Mouse (Mus musculus) kidney, postnatal 0 days (tissue): ENCODE results near the gene Abhd12b. TPM values are rescaled to one million over a fixed set of nuclear protein-coding genes. Genes with fewer than 3 reads are reported as not detected.
A peak's percentile ranks its signal among the peaks of the same experiment; 100 is the strongest.
"Not testable (repeated sequence)": the region's sequence is repeated elsewhere in the genome, so short reads cannot be mapped to it uniquely, and the experiment has no call there.

ENCODE experiments used
- ATAC-seq: fragments of 200-750 bp; cut with Nextera tagmentation; replicated peaks from 2 replicates; pipeline ENCODE4 v1.8.0; 2017; ENCODE audit warnings: low read depth, moderate number of reproducible peaks, moderate TSS enrichment, moderate library complexity; ENCODE audit not compliant: low FRiP score
- DNase-seq: peaks from one replicate; pipeline ENCODE4 v3.0.0-alpha.2; 2016; ENCODE audit warnings: low spot score
- H3K27ac ChIP-seq: fragments of 300-500 bp; sonication (generic); 2 replicates; pipeline ENCODE4 v1.5.1; 2014; ENCODE audit warnings: mild to moderate bottlenecking
- H3K27me3 ChIP-seq: fragments of 300-500 bp; sonication (generic); 2 replicates; pipeline ENCODE4 v1.6.1; 2014; ENCODE audit warnings: low read length, mixed read lengths; ENCODE audit not compliant: insufficient read depth
- H3K36me3 ChIP-seq: fragments of 300-500 bp; sonication (generic); 2 replicates; pipeline ENCODE4 v1.6.1; 2014; ENCODE audit warnings: low read length, mixed read lengths; ENCODE audit not compliant: insufficient read depth
- H3K4me1 ChIP-seq: fragments of 300-500 bp; sonication (generic); replicated peaks from 2 replicates; pipeline ENCODE4 v1.6.1; 2014; ENCODE audit warnings: antibody characterized with exemption, low read length, mixed read lengths; ENCODE audit not compliant: insufficient read depth
- H3K4me2 ChIP-seq: fragments of 300-500 bp; sonication (generic); 2 replicates; pipeline ENCODE4 v1.6.1; 2014; ENCODE audit warnings: mild to moderate bottlenecking, low read length, moderate library complexity, mixed read lengths
- H3K4me3 ChIP-seq: fragments of 300-500 bp; sonication (generic); replicated peaks from 2 replicates; pipeline ENCODE4 v1.5.1; 2014; ENCODE audit warnings: low read depth, low read length
- H3K9ac ChIP-seq: fragments of 300-500 bp; sonication (generic); 2 replicates; pipeline ENCODE4 v1.6.1; 2014; ENCODE audit warnings: low read depth, low read length
- H3K9me3 ChIP-seq: fragments of 300-500 bp; sonication (generic); replicated peaks from 2 replicates; pipeline ENCODE4 v1.6.1; 2016; ENCODE audit warnings: low read length, inconsistent platforms, mixed read lengths
- CTCF ChIP-seq: IDR thresholded peaks from 2 replicates; pipeline ENCODE4 v1.5.1; 2016; ENCODE audit warnings: antibody characterized with exemption, low read depth, mild to moderate bottlenecking, moderate library complexity
- WGBS: fragments of 180-500 bp; shearing (Covaris S2); extraction: QIAGEN DNeasy Blood & Tissue Kit; methylation state at CpG from one replicate; pipeline ENCODE4 v1.1.7; 2014; 5-methylcytosine and 5-hydroxymethylcytosine counted together
- polyA plus RNA-seq: library from polyadenylated mRNA; unstranded; fragments of >200 nt; fragmentation: Nextera tagmentation; extraction: Ambion mirVana; gene quantifications from 2 replicates; pipeline ENCODE4 v1.2.1, GENCODE M21; 2015

Gene Abhd12b
- polyA plus RNA-seq, 1 experiment from 2014 or later, result not detected

DNA sequence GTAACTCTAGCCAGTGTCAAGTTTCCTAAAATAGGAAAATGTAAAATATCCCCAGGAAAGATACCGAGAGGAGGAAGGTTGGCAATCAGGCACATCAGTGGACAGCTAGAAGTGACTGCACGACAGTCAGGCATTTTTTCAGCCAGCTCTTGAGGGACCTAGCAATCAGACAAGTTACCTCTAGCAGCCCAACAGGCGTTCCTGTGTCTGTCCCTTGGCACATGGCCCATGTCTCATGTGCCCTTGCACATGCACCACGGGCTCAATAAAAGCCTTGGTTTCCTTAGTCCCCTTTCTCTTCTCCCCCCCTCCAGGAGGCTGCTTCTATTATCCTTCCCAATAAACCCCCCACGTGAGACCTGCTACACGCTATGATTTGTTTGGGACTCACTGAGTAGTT is 2.3 kb downstream of the Abhd12b start:
- Histone ChIP-seq H3K27me3 (no peaks in the 10 kb centered on the region), H3K27ac (no peak overlapping the region), H3K36me3 (no peaks in the 10 kb centered on the region), H3K9ac (no peak overlapping the region), H3K4me1 (no peaks in the 10 kb centered on the region), H3K4me2 (no peak overlapping the region), H3K4me3 (no peak overlapping the region), H3K9me3 (no peaks in the 10 kb centered on the region)
- no peak for ATAC-seq
- no peak for DNase-seq
- 71% methylated on average over 6 of the region's 6 CpGs for WGBS
- TF ChIP-seq CTCF, result no peak

DNA sequence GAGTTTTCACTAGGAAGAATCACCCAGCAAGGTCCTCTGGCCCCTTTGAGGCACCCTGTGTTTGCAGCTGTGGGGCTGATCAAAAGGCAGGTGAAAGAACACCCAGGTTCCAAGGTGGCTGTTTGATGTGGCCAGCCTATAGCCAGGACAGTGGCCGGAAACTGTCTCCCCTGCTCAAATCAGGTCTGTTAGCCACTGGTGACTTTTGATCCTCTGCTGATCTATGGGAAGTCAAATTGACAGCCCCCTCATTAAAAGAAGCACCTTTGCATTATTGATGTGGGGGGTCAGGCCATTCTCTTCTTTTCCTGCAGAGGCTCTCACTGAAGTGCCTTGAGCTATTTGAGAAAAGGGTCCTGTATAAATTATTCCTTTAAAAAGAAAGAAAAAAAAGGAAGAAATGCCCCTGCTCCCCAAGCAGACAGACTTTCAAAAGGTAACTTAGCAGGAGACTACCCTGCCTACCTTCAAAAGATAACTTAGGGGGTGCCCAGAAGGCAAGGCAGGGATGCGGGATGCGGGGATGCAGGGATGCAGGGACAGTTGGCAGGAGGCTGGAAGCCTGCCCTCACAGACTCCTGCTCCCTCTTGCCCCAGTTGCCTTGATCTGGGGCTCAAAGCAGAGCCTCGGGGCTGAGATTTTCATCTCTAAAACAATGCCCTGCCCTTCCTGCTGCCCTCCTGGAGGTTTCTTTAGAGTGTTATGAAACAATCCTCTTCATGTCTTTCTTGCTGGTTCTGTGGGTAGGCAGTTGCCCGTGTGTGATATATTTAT is 3.5 kb downstream of the Abhd12b start:
- Histone ChIP-seq H3K9me3 (no peaks in the 10 kb centered on the region), H3K27ac (no peak overlapping the region), H3K36me3 (no peaks in the 10 kb centered on the region), H3K27me3 (no peaks in the 10 kb centered on the region), H3K4me3 (no peak overlapping the region), H3K9ac (no peak overlapping the region), H3K4me2 (no peak overlapping the region), H3K4me1 (no peaks in the 10 kb centered on the region)
- no peak for DNase-seq
- no peak for ATAC-seq
- WGBS, result 59% methylated on average over 5 of the region's 5 CpGs
- TF ChIP-seq CTCF, result no peak

DNA sequence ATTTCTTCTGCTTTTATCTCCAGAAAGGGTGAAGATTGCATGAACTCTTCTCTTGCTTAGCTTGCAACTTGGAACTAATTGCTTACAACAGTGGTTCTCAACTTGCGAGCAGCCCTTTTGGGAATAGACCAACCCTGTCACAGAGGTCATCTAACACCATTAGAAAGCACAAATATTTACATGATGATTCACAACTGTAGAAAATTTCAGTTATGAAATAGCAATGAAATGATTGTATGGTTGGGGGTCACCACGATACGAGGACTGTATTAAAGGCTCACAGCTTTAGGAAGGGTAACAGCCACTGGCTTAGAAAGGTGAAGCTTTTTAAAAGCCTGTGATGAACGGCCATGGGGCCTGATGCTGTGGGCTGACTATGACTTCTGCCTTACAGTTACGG is 7.1 kb downstream of the Abhd12b start:
- H3K4me2 ChIP-seq, result no peak overlapping the region
- 61% methylated on average over 5 of the region's 5 CpGs for WGBS
- ATAC-seq (no peak), DNase-seq (peak; percentile 11)
- H3K27ac ChIP-seq, result no peak overlapping the region
- H3K36me3 ChIP-seq, result no peaks in the 10 kb centered on the region
- TF ChIP-seq CTCF, result no peak
- no peak overlapping the region for H3K9ac ChIP-seq
- no peaks in the 10 kb centered on the region for H3K27me3 ChIP-seq
- no peak overlapping the region for H3K4me3 ChIP-seq
- H3K4me1 ChIP-seq, result no peaks in the 10 kb centered on the region
- no peaks in the 10 kb centered on the region for H3K9me3 ChIP-seq

DNA sequence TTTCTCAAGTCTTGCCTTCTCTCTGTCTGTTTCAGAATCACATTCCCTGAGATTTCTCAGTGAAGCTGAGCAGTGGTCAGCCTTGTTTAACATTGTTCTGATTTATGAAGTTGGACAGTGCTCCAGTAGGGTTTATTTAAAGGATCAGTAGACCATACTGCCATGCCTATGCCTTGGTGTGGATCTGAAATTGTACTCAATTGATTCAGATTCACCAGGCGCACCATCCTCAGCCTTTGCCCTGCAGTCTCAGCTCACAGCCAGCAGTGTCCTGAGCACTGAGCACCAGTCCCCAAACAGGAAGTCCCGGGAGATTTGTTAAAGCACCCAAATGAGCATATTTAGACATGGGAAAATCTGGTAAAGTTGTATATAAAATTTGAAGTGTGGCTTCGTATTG is 10.8 kb downstream of the Abhd12b start:
- H3K4me3 ChIP-seq, result no peak overlapping the region
- no peaks in the 10 kb centered on the region for H3K9me3 ChIP-seq
- H3K4me2 ChIP-seq, result no peak overlapping the region
- 77% methylated on average over 3 of the region's 3 CpGs for WGBS
- H3K27ac ChIP-seq, result no peak overlapping the region
- no peak for TF ChIP-seq CTCF
- ATAC-seq, result no peak
- no peaks in the 10 kb centered on the region for H3K36me3 ChIP-seq
- H3K27me3 ChIP-seq, result no peaks in the 10 kb centered on the region
- DNase-seq, result no peak
- no peak overlapping the region for H3K9ac ChIP-seq
- no peaks in the 10 kb centered on the region for H3K4me1 ChIP-seq

DNA sequence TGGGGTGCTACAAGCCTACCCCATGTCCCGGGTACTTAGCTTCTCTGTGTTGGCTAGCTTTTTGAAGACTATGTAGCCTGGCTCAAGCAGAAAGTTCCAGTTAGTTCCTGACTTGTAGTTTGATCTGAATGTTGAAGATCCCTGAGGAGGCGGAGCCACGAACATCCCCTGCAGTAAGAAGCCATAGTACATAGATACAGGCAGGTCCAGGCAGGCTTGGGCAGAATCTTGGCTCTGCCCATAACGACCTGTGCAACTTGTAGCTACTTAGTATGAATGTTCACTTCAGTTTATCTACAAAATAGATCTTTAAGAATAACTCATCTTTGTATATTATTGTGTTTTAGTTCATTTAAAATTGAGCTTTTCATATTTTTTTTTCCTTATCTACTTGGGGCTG is 14.0 kb downstream of the Abhd12b start:
- H3K36me3 ChIP-seq, result no peaks in the 10 kb centered on the region
- H3K4me2 ChIP-seq, result no peak overlapping the region
- no peak for DNase-seq
- no peaks in the 10 kb centered on the region for H3K27me3 ChIP-seq
- H3K9ac ChIP-seq, result no peak overlapping the region
- ATAC-seq, result no peak
- 86% methylated on average over 4 of the region's 4 CpGs for WGBS
- H3K27ac ChIP-seq, result no peak overlapping the region
- H3K9me3 ChIP-seq, result no peaks in the 10 kb centered on the region
- H3K4me3 ChIP-seq, result no peak overlapping the region
- H3K4me1 ChIP-seq, result no peaks in the 10 kb centered on the region
- TF ChIP-seq CTCF, result no peak

DNA sequence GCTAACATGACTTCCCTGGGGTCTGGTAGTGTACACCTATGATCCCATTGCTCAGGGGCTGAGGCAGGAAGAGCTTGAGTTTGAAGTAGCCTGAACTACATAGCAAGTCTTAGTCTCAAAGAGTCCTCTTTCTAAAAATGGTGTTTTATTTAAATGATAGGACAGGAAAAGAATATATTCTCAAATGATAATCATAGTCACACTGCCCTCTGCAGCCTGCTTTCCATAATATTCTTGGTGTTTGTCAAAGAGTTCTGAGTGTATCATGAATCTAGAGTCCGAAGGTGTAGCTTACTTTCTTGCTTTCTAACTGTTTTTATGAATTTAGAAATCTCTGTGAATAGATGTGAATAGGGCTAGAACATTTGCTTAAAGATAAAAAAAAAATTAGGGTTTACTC is 16.0 kb downstream of the Abhd12b start:
- DNase-seq, result peak; percentile 13
- peak; percentile 39; the same call in 1 of the 2 replicates for TF ChIP-seq CTCF
- ATAC-seq, result no peak
- H3K4me3 ChIP-seq, result no peak overlapping the region
- H3K4me1 ChIP-seq, result no peaks in the 10 kb centered on the region
- H3K9ac ChIP-seq, result no peak overlapping the region
- H3K36me3 ChIP-seq, result no peaks in the 10 kb centered on the region
- no peak overlapping the region for H3K27ac ChIP-seq
- 93% methylated on average over 1 of the region's 1 CpGs for WGBS
- H3K27me3 ChIP-seq, result no peaks in the 10 kb centered on the region
- no peaks in the 10 kb centered on the region for H3K9me3 ChIP-seq
- H3K4me2 ChIP-seq, result no peak overlapping the region

DNA sequence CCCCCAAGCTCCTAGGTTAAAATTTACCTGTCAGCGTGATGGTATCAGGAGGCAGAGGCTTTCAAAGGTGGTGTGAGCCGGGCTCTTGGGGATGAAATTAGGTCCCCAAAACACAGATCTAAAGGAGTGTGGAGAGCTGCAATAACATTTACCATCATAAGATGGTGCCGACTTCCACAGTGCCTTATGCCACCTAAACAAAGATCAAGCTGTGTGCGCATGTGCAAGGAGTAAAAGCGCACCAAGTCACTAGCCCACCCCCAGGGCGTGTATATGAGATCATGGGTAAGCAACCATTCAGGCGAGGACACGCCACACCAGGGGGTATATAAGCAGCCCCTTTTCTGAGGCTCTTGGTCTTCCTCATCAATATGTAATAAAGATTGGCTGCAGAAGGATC is 29.6 kb downstream of the Abhd12b start:
- WGBS, result 93% methylated on average over 8 of the region's 8 CpGs

More for the DNA sequence above, 29.6 kb downstream of the Abhd12b start:
- not testable (repeated sequence) for H3K4me2 ChIP-seq, H3K27me3 ChIP-seq, H3K27ac ChIP-seq, H3K36me3 ChIP-seq, H3K4me1 ChIP-seq, DNase-seq, H3K9ac ChIP-seq, H3K9me3 ChIP-seq, H3K4me3 ChIP-seq, ATAC-seq
